Mouse (Mus musculus) heart, postnatal 0 days (tissue): ENCODE measurements around the gene Col11a2.

Experiments used
- CTCF ChIP-seq: IDR thresholded peaks from 2 replicates; pipeline ENCODE4 v1.5.1; 2016; ENCODE audit warnings: antibody characterized with exemption, control low read depth, low read depth
- EP300 ChIP-seq: IDR thresholded peaks from 2 replicates; pipeline ENCODE4 v1.6.1; 2016; ENCODE audit warnings: antibody characterized with exemption, low read depth

- TF ChIP-seq CTCF (peak; percentile 71), EP300 (no peak)
Observed at GRCm38 (mm10) chr17:34003426-34003825, 35.8 kb upstream of the Col11a2 start.
